ENCODE assay signal across 15 mouse cellular contexts in genomic region chrX:142577449-142578081, GRCm38 (mm10).
DNase-seq lines count a peak whose midpoint lies in the region; ATAC-seq and TF ChIP-seq lines count a peak whose summit lies in the region.
"Had no signal": no experiment of that assay in that cellular context is flagged by ENCODE, and none has a peak within 500 bp of the region (broad histone marks: within the 10 kb centered on the region; RNA-seq: fewer than 3 reads in every experiment).

No protein-coding gene starts in this region.

- 0 out of 2 replicates have a peak, but pooled peaks cover 6% of the 10 kb centered on the region for H3K4me1 ChIP-seq in heart, embryonic 12.5 days (replicated peaks)
- H3K4me1 ChIP-seq in heart, adult 2 months (ENCODE audit: control insufficient read depth, insufficient read depth, low read length): no peaks in the 10 kb centered on the region
- no peaks in the 10 kb centered on the region for H3K4me1 ChIP-seq in intestine, embryonic 16.5 days (ENCODE audit: control insufficient read depth, insufficient read depth, low read length)
- H3K4me1 ChIP-seq: lung, embryonic 15.5 days; midbrain, embryonic 10.5 days; neural tube, embryonic 13.5 days had no signal

- DNase-seq in heart, adult 2 months: no peak
- DNase-seq in 416B (ENCODE audit: low read depth): peak; percentile 92
- DNase-seq in layer of hippocampus, adult 18-20 months (ENCODE audit: low spot score in 2 of 2): no peak
- DNase-seq in left cerebral cortex, adult 2 months (ENCODE audit: extremely low spot score in 1 of 2, low spot score in 2 of 2): no peak
- DNase-seq in spleen, postnatal 4 days (ENCODE audit: low spot score in 2 of 2): no peak
- DNase-seq: cerebellum, adult 11-12 months; gastrocnemius, postnatal 36 days; right cerebral cortex, postnatal 4 days had no signal

- H3K36me3 ChIP-seq in heart, embryonic 12.5 days: no peaks in the 10 kb centered on the region
- no peaks in the 10 kb centered on the region for H3K36me3 ChIP-seq in heart, adult 2 months (ENCODE audit: control insufficient read depth, insufficient read depth, low read length)
- H3K36me3 ChIP-seq in intestine, embryonic 16.5 days (ENCODE audit: control insufficient read depth, insufficient read depth, low read length): no peaks in the 10 kb centered on the region
- H3K36me3 ChIP-seq: lung, embryonic 15.5 days; midbrain, embryonic 10.5 days; neural tube, embryonic 13.5 days had no signal

- no peaks in the 10 kb centered on the region for H3K79me2 ChIP-seq in heart, adult 2 months (replicated peaks; ENCODE audit: control insufficient read depth, insufficient read depth, low read length)

- no peak for TF ChIP-seq CTCF in heart, adult 2 months (IDR thresholded peaks at IDR 0.05)
- no peak for TF ChIP-seq CTCF in left cerebral cortex, adult 2 months (IDR thresholded peaks at IDR 0.05)

- H3K4me3 ChIP-seq in heart, embryonic 12.5 days: no peak overlapping the region
- H3K4me3 ChIP-seq in heart, adult 2 months: no peak overlapping the region
- H3K4me3 ChIP-seq in intestine, embryonic 16.5 days (ENCODE audit: low read length): no peak overlapping the region
- no peak overlapping the region for H3K4me3 ChIP-seq in left cerebral cortex, adult 2 months
- H3K4me3 ChIP-seq: layer of hippocampus, adult 2 months; lung, embryonic 15.5 days; midbrain, embryonic 10.5 days; neural tube, embryonic 13.5 days had no signal

- intact Hi-C loops in heart, adult 2 months (cut with DNase I): no loop called here
- intact Hi-C loops in left cerebral cortex, adult 2 months (cut with DNase I): no loop called here

- 53% methylated on average over 6 of the region's 6 CpGs for WGBS in heart, embryonic 12.5 days
- 39% methylated on average over 6 of the region's 6 CpGs for WGBS in heart, adult 2 months
- 59% methylated on average over 6 of the region's 6 CpGs for WGBS in intestine, embryonic 16.5 days

- peak; percentile 86 for ATAC-seq in heart, embryonic 12.5 days (ENCODE audit: insufficient number of reproducible peaks, low FRiP score)
- peak; percentile 78 for ATAC-seq in intestine, embryonic 16.5 days
- peak; percentile 52; the same call in 1 of the 2 replicates for ATAC-seq in megakaryocyte, adult 5-6 weeks (ENCODE audit: poor library complexity, severe bottlenecking)

- no peak overlapping the region for H3K9ac ChIP-seq in heart, embryonic 12.5 days
- no peak overlapping the region for H3K9ac ChIP-seq in heart, adult 2 months (ENCODE audit: low read depth, low read length)
- H3K9ac ChIP-seq in intestine, embryonic 16.5 days (ENCODE audit: low read depth, low read length): no peak overlapping the region
- H3K9ac ChIP-seq: lung, embryonic 15.5 days; neural tube, embryonic 13.5 days had no signal

- H3K4me2 ChIP-seq in heart, embryonic 12.5 days: no peak overlapping the region
- H3K4me2 ChIP-seq in intestine, embryonic 16.5 days (ENCODE audit: low read depth, low read length): no peak overlapping the region
- H3K4me2 ChIP-seq: lung, embryonic 15.5 days; neural tube, embryonic 13.5 days had no signal

- H3K27me3 ChIP-seq in heart, embryonic 12.5 days (replicated peaks): no peaks in the 10 kb centered on the region
- H3K27me3 ChIP-seq in heart, adult 2 months (ENCODE audit: control insufficient read depth, insufficient read depth, low read length): no peaks in the 10 kb centered on the region
- no peaks in the 10 kb centered on the region for H3K27me3 ChIP-seq in intestine, embryonic 16.5 days (replicated peaks; ENCODE audit: control insufficient read depth, insufficient read depth, low read length)
- H3K27me3 ChIP-seq: lung, embryonic 15.5 days had no signal

- no peaks in the 10 kb centered on the region for H3K9me3 ChIP-seq in heart, embryonic 12.5 days (replicated peaks)
- H3K9me3 ChIP-seq in intestine, embryonic 16.5 days (ENCODE audit: control insufficient read depth, low read length): no peaks in the 10 kb centered on the region
- H3K9me3 ChIP-seq: lung, embryonic 15.5 days; midbrain, embryonic 10.5 days; neural tube, embryonic 13.5 days had no signal

- no peak for TF ChIP-seq POLR2A in heart, adult 2 months (IDR thresholded peaks at IDR 0.05; ENCODE audit: insufficient read depth, low read depth, low read length)

- no peak for TF ChIP-seq EP300 in heart, adult 2 months (IDR thresholded peaks at IDR 0.05; ENCODE audit: insufficient read depth, low read depth, low read length)

- H3K27ac ChIP-seq in heart, embryonic 12.5 days (ENCODE audit: poor library complexity, severe bottlenecking): no peak overlapping the region
- no peak overlapping the region for H3K27ac ChIP-seq in heart, adult 2 months
- H3K27ac ChIP-seq in intestine, embryonic 16.5 days (ENCODE audit: low read length): no peak overlapping the region
- no peak overlapping the region for H3K27ac ChIP-seq in left cerebral cortex, adult 2 months
- H3K27ac ChIP-seq: layer of hippocampus, adult 2 months; lung, embryonic 15.5 days; midbrain, embryonic 10.5 days; neural tube, embryonic 13.5 days had no signal
